Mouse (Mus musculus) CH12.LX (cell line): ENCODE measurements around the gene Hoxa7. TPM values are rescaled to one million over a fixed set of nuclear protein-coding genes. Genes with fewer than 3 reads are reported as not detected.

Experiments
- DNase-seq: peaks from one replicate; pipeline ENCODE4 v3.0.0-alpha.2; 2013; ENCODE audit errors: extremely low read depth
- H3K27ac ChIP-seq: 2 replicates; pipeline ENCODE4 v1.5.1; 2012; ENCODE audit warnings: low read depth, mild to moderate bottlenecking, control low read depth, moderate library complexity; ENCODE audit not compliant: insufficient read depth
- H3K27me3 ChIP-seq: replicated peaks from 2 replicates; pipeline ENCODE3; 2012; ENCODE audit warnings: inconsistent platforms
- H3K36me3 ChIP-seq, 2 experiments: replicated peaks in 1 of 2; 2 replicates each; pipeline versions ENCODE3 to v1.6.1; 2012; ENCODE audit warnings: inconsistent platforms in 1 of 2, low read length in 1 of 2, mild to moderate bottlenecking in 1 of 2, mixed read lengths in 1 of 2, moderate library complexity in 1 of 2; ENCODE audit not compliant: control insufficient read depth in 1 of 2, insufficient read depth in 1 of 2
- H3K4me1 ChIP-seq, 2 experiments: 2 replicates each; pipeline ENCODE4 v1.6.1; 2012; ENCODE audit warnings: inconsistent platforms in 1 of 2, moderate library complexity in 1 of 2; ENCODE audit not compliant: insufficient read depth in 2 of 2, control insufficient read depth in 1 of 2
- H3K4me2 ChIP-seq: 2 replicates; pipeline ENCODE4 v1.6.1; 2012; ENCODE audit warnings: low read depth, mild to moderate bottlenecking, control low read depth; ENCODE audit not compliant: poor library complexity, insufficient read depth, severe bottlenecking
- H3K4me3 ChIP-seq, 3 experiments: fragments of 150-350 bp in 1 of 3; sonication (generic) in 1 of 3; replicated peaks in 1 of 3; 2 replicates each; pipeline versions ENCODE3 to v1.5.1; 2011 to 2012; ENCODE audit warnings: low read depth in 2 of 3, low read length in 2 of 3, mild to moderate bottlenecking in 2 of 3, moderate library complexity in 2 of 3, control low read depth in 1 of 3, improper control_type of control experiment in 1 of 3, inconsistent platforms in 1 of 3, mixed read lengths in 1 of 3; ENCODE audit not compliant: poor library complexity in 1 of 3
- H3K79me2 ChIP-seq: replicated peaks from 2 replicates; pipeline ENCODE4 v1.6.1; 2012; ENCODE audit warnings: mild to moderate bottlenecking, moderate library complexity; ENCODE audit not compliant: control insufficient read depth, poor library complexity, insufficient read depth, severe bottlenecking; ENCODE audit errors: extremely low read depth
- H3K9ac ChIP-seq: 2 replicates; pipeline ENCODE4 v1.6.1; 2012; ENCODE audit warnings: low read depth, mild to moderate bottlenecking, control low read depth, moderate library complexity; ENCODE audit not compliant: insufficient read depth
- H3K9me3 ChIP-seq: replicated peaks from 2 replicates; pipeline ENCODE3; 2012; ENCODE audit warnings: low read length, inconsistent platforms, mixed read lengths
- BHLHE40 ChIP-seq: IDR thresholded peaks from 2 replicates; pipeline ENCODE4 v1.6.1; 2011; ENCODE audit warnings: mild to moderate bottlenecking, low read depth, low read length, improper control_type of control experiment
- CHD2 ChIP-seq: IDR thresholded peaks from 2 replicates; pipeline ENCODE4 v1.6.1; 2011; ENCODE audit warnings: low read length, improper control_type of control experiment
- CTCF ChIP-seq, 2 experiments: IDR thresholded peaks in 1 of 2; conservative IDR thresholded peaks in 1 of 2; 2 replicates each; pipeline ENCODE4 v1.5.1; 2011 to 2012; ENCODE audit warnings: low read depth in 2 of 2, low read length in 2 of 2, improper control_type of control experiment in 1 of 2, inconsistent platforms in 1 of 2, mild to moderate bottlenecking in 1 of 2, moderate library complexity in 1 of 2
- E2F4 ChIP-seq: IDR thresholded peaks from 2 replicates; pipeline ENCODE4 v1.6.1; 2011; ENCODE audit warnings: low read depth, low read length, improper control_type of control experiment; ENCODE audit not compliant: insufficient replicate concordance
- ELF1 ChIP-seq: IDR thresholded peaks from 2 replicates; pipeline ENCODE4 v1.6.1; 2014; ENCODE audit warnings: low read depth, mild to moderate bottlenecking, inconsistent platforms, low read length, improper control_type of control experiment
- GABPA ChIP-seq: IDR thresholded peaks from 2 replicates; pipeline ENCODE4 v1.6.1; 2012; ENCODE audit warnings: low read depth, low read length, improper control_type of control experiment, inconsistent platforms; ENCODE audit not compliant: insufficient replicate concordance
- IRF4 ChIP-seq: IDR thresholded peaks from 2 replicates; pipeline ENCODE4 v1.6.1; 2014; ENCODE audit warnings: low read depth, mild to moderate bottlenecking, inconsistent platforms, low read length, improper control_type of control experiment
- KAT2A ChIP-seq: IDR thresholded peaks from 2 replicates; pipeline ENCODE4 v1.6.1; 2012; ENCODE audit warnings: low read length, improper control_type of control experiment, inconsistent platforms; ENCODE audit not compliant: insufficient replicate concordance
- MAX ChIP-seq: IDR thresholded peaks from 2 replicates; pipeline ENCODE4 v1.6.1; 2011; ENCODE audit warnings: low read length, improper control_type of control experiment
- MAZ ChIP-seq: IDR thresholded peaks from 2 replicates; pipeline ENCODE4 v1.6.1; 2012; ENCODE audit warnings: low read depth, mild to moderate bottlenecking, inconsistent platforms, low read length, improper control_type of control experiment, moderate library complexity
- MEF2A ChIP-seq: IDR thresholded peaks from 2 replicates; pipeline ENCODE4 v1.6.1; 2014; ENCODE audit warnings: low read depth, mild to moderate bottlenecking, inconsistent platforms, low read length, improper control_type of control experiment, borderline replicate concordance
- MYC ChIP-seq: IDR thresholded peaks from 2 replicates; pipeline ENCODE4 v1.6.1; 2011; ENCODE audit warnings: low read depth, mild to moderate bottlenecking, improper control_type of control experiment, low read length
- NELFE ChIP-seq: IDR thresholded peaks from 2 replicates; pipeline ENCODE4 v1.6.1; 2011; ENCODE audit warnings: low read depth, low read length, improper control_type of control experiment
- PAX5 ChIP-seq: IDR thresholded peaks from 2 replicates; pipeline ENCODE4 v1.6.1; 2012; ENCODE audit warnings: low read length, inconsistent platforms, mixed read lengths
- RAD21 ChIP-seq: IDR thresholded peaks from 2 replicates; pipeline ENCODE4 v1.6.1; 2011; ENCODE audit warnings: low read depth, mild to moderate bottlenecking, low read length, improper control_type of control experiment, moderate library complexity
- RCOR1 ChIP-seq: conservative IDR thresholded peaks from 2 replicates; pipeline ENCODE4 v1.6.1; 2012; ENCODE audit warnings: low read depth, mild to moderate bottlenecking, inconsistent platforms, low read length, improper control_type of control experiment
- SIN3A ChIP-seq: IDR thresholded peaks from 2 replicates; pipeline ENCODE4 v1.6.1; 2012; ENCODE audit warnings: low read length, improper control_type of control experiment, inconsistent platforms
- TBP ChIP-seq: conservative IDR thresholded peaks from 2 replicates; pipeline ENCODE4 v1.6.1; 2011; ENCODE audit warnings: low read depth, low read length, improper control_type of control experiment
- TCF12 ChIP-seq: IDR thresholded peaks from 2 replicates; pipeline ENCODE4 v1.6.1; 2014; ENCODE audit warnings: low read depth, mild to moderate bottlenecking, inconsistent platforms, low read length, improper control_type of control experiment
- UBTF ChIP-seq: IDR thresholded peaks from 2 replicates; pipeline ENCODE4 v1.6.1; 2012; ENCODE audit warnings: low read depth, mild to moderate bottlenecking, inconsistent platforms, low read length, improper control_type of control experiment, moderate library complexity
- USF1 ChIP-seq: IDR thresholded peaks from 2 replicates; pipeline ENCODE4 v1.6.1; 2014; ENCODE audit warnings: low read depth, mild to moderate bottlenecking, inconsistent platforms, low read length, improper control_type of control experiment
- ZC3H11A ChIP-seq: IDR thresholded peaks from 2 replicates; pipeline ENCODE4 v1.6.1; 2012; ENCODE audit warnings: low read depth, mild to moderate bottlenecking, inconsistent platforms, low read length, improper control_type of control experiment
- ZKSCAN1 ChIP-seq: IDR thresholded peaks from 2 replicates; pipeline ENCODE4 v1.6.1; 2012; ENCODE audit warnings: low read depth, inconsistent platforms, low read length, improper control_type of control experiment, borderline replicate concordance
- ZMIZ1 ChIP-seq: IDR thresholded peaks from 2 replicates; pipeline ENCODE4 v1.6.1; 2012; ENCODE audit warnings: low read depth, mild to moderate bottlenecking, inconsistent platforms, low read length, improper control_type of control experiment
- ZNF384 ChIP-seq: IDR thresholded peaks from 2 replicates; pipeline ENCODE4 v1.6.1; 2012; ENCODE audit warnings: low read depth, low read length, improper control_type of control experiment, inconsistent platforms
- dilution Hi-C: fragments of 300-500 bp; cut with MboI; formaldehyde crosslinking; loops from 2 replicates; pipeline ENCODE4 v1.14.3; 2020; ENCODE audit warnings: low sequenced_read_pairs; ENCODE audit not compliant: extremely low pct_unique_long_range_greater_than_20kb, extremely low pct_ligation_motif_present
- in situ Hi-C: fragments of 300-500 bp; cut with MboI; formaldehyde crosslinking; loops from 3 replicates; pipeline ENCODE4 v1.14.3; 2019; ENCODE audit warnings: low sequenced_read_pairs, low pct_ligation_motif_present, low pct_unique_long_range_greater_than_20kb, mixed read lengths
- polyA plus RNA-seq: library from polyadenylated mRNA; unstranded; fragments of >175 nt; gene quantifications from 2 replicates; pipeline ENCODE4 v1.2.1, GENCODE M21; 2012; ENCODE audit warnings: low read depth; ENCODE audit not compliant: insufficient read length
- total RNA-seq, 2 experiments: library from RNA; depleted of rRNA; stranded (reverse); fragments of 300-350 nt in 1 of 2; fragments of >200 nt in 1 of 2; gene quantifications; 2 replicates each; pipeline ENCODE4 v1.2.3; 2012 to 2014

Hoxa7 gene
- total and polyA plus RNA-seq, 3 experiments: 1.0 to 1.4 (median 1.1) TPM

GRCm38 (mm10) chr6:52167736-52168161 is 53.9 kb downstream of the Hoxa7 start:
- no peak overlapping the region for H3K9ac ChIP-seq

DNA sequence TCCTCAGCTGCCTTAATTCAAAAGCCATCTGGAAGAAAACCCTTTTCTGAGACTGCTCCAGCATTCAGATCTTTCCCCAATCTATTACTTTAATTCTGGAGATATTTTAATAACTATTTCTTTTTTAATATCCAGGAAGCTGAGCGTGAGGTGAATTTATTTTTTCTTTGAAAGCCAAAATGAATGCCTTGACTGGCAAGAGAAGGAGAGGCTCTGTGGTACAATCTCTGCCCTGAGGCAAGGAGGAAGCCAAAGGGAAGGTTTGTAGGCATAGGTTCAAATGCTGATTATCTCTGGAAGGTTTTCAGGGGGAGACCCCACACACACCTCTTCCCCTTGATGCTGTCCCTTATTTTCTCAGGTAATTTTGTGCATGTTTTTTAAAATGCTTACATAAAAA is 54.5 kb downstream of the Hoxa7 start:
- Histone ChIP-seq H3K4me1 (no peaks in the 10 kb centered on the region), H3K27ac (no peak overlapping the region), H3K27me3 (no peaks in the 10 kb centered on the region), H3K9me3 (no peaks in the 10 kb centered on the region), H3K9ac (no peak overlapping the region), H3K79me2 (no peaks in the 10 kb centered on the region), H3K36me3 (peaks cover 9 to 45% of the 10 kb centered on the region in 2 experiments), H3K4me2 (no peak overlapping the region), H3K4me3 (no peak overlapping the region)
- DNase-seq: no peak
- dilution Hi-C loops: no loop called here
- in situ Hi-C loops: no loop called here
- no peak for TF ChIP-seq ZMIZ1
- no peak for TF ChIP-seq IRF4
- TF ChIP-seq CHD2: no peak
- TF ChIP-seq TBP: no peak
- no peak for TF ChIP-seq SIN3A
- TF ChIP-seq NELFE: no peak

More at GRCm38 (mm10) chr6:52167736-52168161, 53.9 kb downstream of the Hoxa7 start:
- Histone ChIP-seq H3K9me3 (peaks cover 3% of the 10 kb centered on the region), H3K27me3 (no peaks in the 10 kb centered on the region), H3K36me3 (peaks cover 9 to 47% of the 10 kb centered on the region in 2 experiments), H3K27ac (no peak overlapping the region), H3K79me2 (no peaks in the 10 kb centered on the region), H3K4me1 (no peaks in the 10 kb centered on the region), H3K4me3 (no peak overlapping the region), H3K4me2 (no peak overlapping the region)
- dilution Hi-C loops (no loop called here), in situ Hi-C loops (no loop called here)
- DNase-seq: no peak
- TF ChIP-seq RAD21: no peak
- TF ChIP-seq ZNF384: no peak
- TF ChIP-seq ZC3H11A: no peak
- no peak for TF ChIP-seq MEF2A
- no peak for TF ChIP-seq BHLHE40

- Histone ChIP-seq H3K27ac (no peak overlapping the region), H3K27me3 (no peaks in the 10 kb centered on the region), H3K9ac (no peak overlapping the region), H3K36me3 (peaks cover 9 to 48% of the 10 kb centered on the region in 2 experiments), H3K79me2 (no peaks in the 10 kb centered on the region), H3K9me3 (no peaks in the 10 kb centered on the region), H3K4me1 (no peaks in the 10 kb centered on the region), H3K4me2 (no peak overlapping the region), H3K4me3 (no peak overlapping the region)
- TF ChIP-seq CTCF (conservative IDR thresholded peaks at IDR 0.05 in 1 of 2, IDR thresholded peaks at IDR 0.05 in 1 of 2; ENCODE audit: low read depth in 2 of 2, low read length in 2 of 2) (no peak), SIN3A (no peak), UBTF (no peak), ZNF384 (no peak), ZKSCAN1 (no peak), PAX5 (no peak), MYC (no peak), TBP (no peak), TCF12 (no peak), E2F4 (no peak), ZC3H11A (no peak), GABPA (no peak), BHLHE40 (no peak), MAZ (no peak), RCOR1 (no peak), MEF2A (no peak), MAX (no peak), ELF1 (no peak), KAT2A (no peak), USF1 (no peak)
- dilution Hi-C loops: no loop called here
- in situ Hi-C loops: no loop called here
- no peak for DNase-seq
Measured at GRCm38 (mm10) chr6:52166431-52167077, 55.1 kb downstream of the Hoxa7 start.
